Mouse (Mus musculus): ENCODE data around the gene Tceanc2.

Gene Tceanc2

GRCm38 (mm10) chr4:107084343-107084742 is 94.6 kb downstream of the Tceanc2 start:
- no peak for DNase-seq (ENCODE audit: low spot score)
